Mouse (Mus musculus) spleen, adult 2 months (tissue): ENCODE results near the gene Nceh1.

Experiments
- CTCF ChIP-seq: fragments of 200-500 bp; IDR thresholded peaks from 2 replicates; pipeline ENCODE4 v1.5.1; 2011; ENCODE audit warnings: mild to moderate bottlenecking, inconsistent platforms; ENCODE audit not compliant: insufficient read depth, insufficient read length, insufficient replicate concordance; ENCODE audit errors: extremely low read depth
- POLR2A ChIP-seq: fragments of 200-500 bp; IDR thresholded peaks from 2 replicates; pipeline ENCODE4 v1.6.1; 2011; ENCODE audit warnings: low read depth, low read length, inconsistent platforms

GRCm38 (mm10) chr3:27247785-27248184, 65.0 kb downstream of the Nceh1 start:
- TF ChIP-seq CTCF, result no peak
- TF ChIP-seq POLR2A, result no peak
